In genomic region chr1:181896991-181897390, GRCm38 (mm10) we compare ENCODE assay signal across 23 mouse cellular contexts. TPM values are rescaled to one million over a fixed set of nuclear protein-coding genes. Genes with fewer than 3 reads are reported as not detected.
DNase-seq lines count a peak whose midpoint lies in the region; ATAC-seq lines count a peak whose summit lies in the region.
"Had no signal": no experiment of that assay in that cellular context is flagged by ENCODE, and none has a peak within 500 bp of the region (broad histone marks: within the 10 kb centered on the region; RNA-seq: fewer than 3 reads in every experiment).

No protein-coding gene starts in this region.

- no peak overlapping the region for H3K4me3 ChIP-seq in kidney, embryonic 15.5 days (replicated peaks)
- H3K4me3 ChIP-seq: embryonic facial prominence, embryonic 12.5 days; embryonic facial prominence, embryonic 15.5 days; gastrocnemius, adult 2 months; heart, embryonic 10.5 days; heart, embryonic 13.5 days; hindbrain, embryonic 12.5 days; hindbrain, embryonic 15.5 days had no signal

- no peaks in the 10 kb centered on the region for H3K9me3 ChIP-seq in kidney, embryonic 15.5 days (replicated peaks)
- H3K9me3 ChIP-seq: embryonic facial prominence, embryonic 12.5 days; embryonic facial prominence, embryonic 15.5 days; heart, embryonic 10.5 days; heart, embryonic 13.5 days; hindbrain, embryonic 12.5 days; hindbrain, embryonic 15.5 days had no signal

- H3K4me2 ChIP-seq in kidney, embryonic 15.5 days, result no peak overlapping the region
- H3K4me2 ChIP-seq: embryonic facial prominence, embryonic 12.5 days; embryonic facial prominence, embryonic 15.5 days; heart, embryonic 13.5 days; hindbrain, embryonic 12.5 days; hindbrain, embryonic 15.5 days had no signal

- peak; percentile 6 for DNase-seq in testis, postnatal 10 days (ENCODE audit: low spot score)
- DNase-seq in testis, postnatal 14 days (ENCODE audit: low spot score), result no peak
- DNase-seq in kidney, postnatal 14 days, result peak; percentile 53
- no peak for DNase-seq in heart, adult 9 months (ENCODE audit: low spot score in 2 of 2)
- DNase-seq in heart, postnatal 14 days, result no peak
- DNase-seq: adrenal gland, adult 2 months; adrenal gland, postnatal 14 days; cerebellum, adult 11 months; cerebellum, adult 2 months; cerebellum, adult 9-11 months; cerebellum, postnatal 25 days; forebrain, postnatal 0 days; gastrocnemius, adult 2 months; gastrocnemius, postnatal 14 days had no signal

- 50% methylated on average over 10 of the region's 10 CpGs for WGBS in kidney, embryonic 15.5 days

- no peak overlapping the region for H3K9ac ChIP-seq in kidney, embryonic 15.5 days
- H3K9ac ChIP-seq: embryonic facial prominence, embryonic 12.5 days; embryonic facial prominence, embryonic 15.5 days; forebrain, postnatal 0 days; hindbrain, embryonic 12.5 days; hindbrain, embryonic 15.5 days had no signal

- H3K36me3 ChIP-seq in kidney, embryonic 15.5 days, result no peaks in the 10 kb centered on the region
- H3K36me3 ChIP-seq: embryonic facial prominence, embryonic 12.5 days; embryonic facial prominence, embryonic 15.5 days; heart, embryonic 10.5 days had no signal

- H3K27me3 ChIP-seq in kidney, embryonic 15.5 days, result no peaks in the 10 kb centered on the region
- H3K27me3 ChIP-seq: embryonic facial prominence, embryonic 12.5 days; embryonic facial prominence, embryonic 15.5 days; heart, embryonic 13.5 days; hindbrain, embryonic 12.5 days; hindbrain, embryonic 15.5 days had no signal

- peaks cover 6% of the 10 kb centered on the region for H3K4me1 ChIP-seq in kidney, embryonic 15.5 days
- H3K4me1 ChIP-seq: embryonic facial prominence, embryonic 12.5 days; embryonic facial prominence, embryonic 15.5 days; hindbrain, embryonic 15.5 days had no signal

- H3K27ac ChIP-seq in kidney, embryonic 15.5 days, result peak overlapping the region; percentile 63
- H3K27ac ChIP-seq: embryonic facial prominence, embryonic 12.5 days; embryonic facial prominence, embryonic 15.5 days; gastrocnemius, adult 2 months; heart, embryonic 10.5 days; hindbrain, embryonic 12.5 days; hindbrain, embryonic 15.5 days had no signal

- intact Hi-C loops in heart, postnatal 14 days (cut with DNase I), result no loop called here

- ATAC-seq in kidney, embryonic 15.5 days (replicated peaks; ENCODE audit: low FRiP score), result no peak
- ATAC-seq: CD4-positive, CD25-positive, alpha-beta regulatory T cell, adult 4 months; forebrain, embryonic 14.5 days; forebrain, postnatal 0 days had no signal

RNA-seq across cellular contexts. Expression of gene Lbr, which starts 54.1 kb away (rescaled TPM):
- polyA plus RNA-seq in kidney, embryonic 15.5 days (2015; fragmentation: Nextera tagmentation; extraction: Ambion mirVana), result 112 and 114 TPM in 2 replicates
- 10 to 100 TPM; 26.5 to 34.2 TPM for total RNA-seq in heart, postnatal 14 days (2021)

Comparison
In these comparisons a context has a peak if more than half of its experiments do, and no peak if none do; other contexts are left out.
1. DNase-seq: peak in testis, postnatal 10 days (single experiment) and kidney, postnatal 14 days (single experiment); none in testis, postnatal 14 days (single experiment), heart, adult 9 months (0 of 2) and heart, postnatal 14 days (0 of 2).